Mouse (Mus musculus) intestine, embryonic 16.5 days (tissue): ENCODE results near the gene Myl12a. TPM values are rescaled to one million over a fixed set of nuclear protein-coding genes. Genes with fewer than 3 reads are reported as not detected.
"Not testable (repeated sequence)": the region's sequence is repeated elsewhere in the genome, so short reads cannot be mapped to it uniquely, and the experiment has no call there.

Experiments
- ATAC-seq: fragments of 200-750 bp; cut with Nextera tagmentation; 2 replicates; pipeline ENCODE4 v1.8.0; 2017; ENCODE audit warnings: moderate TSS enrichment, moderate library complexity
- H3K27ac ChIP-seq: fragments of 300-500 bp; sonication (generic); 2 replicates; pipeline ENCODE4 v1.5.1; 2014; ENCODE audit warnings: mild to moderate bottlenecking, low read length
- H3K27me3 ChIP-seq: fragments of 300-500 bp; sonication (generic); replicated peaks from 2 replicates; pipeline ENCODE4 v1.6.1; 2014; ENCODE audit warnings: low read length, control low read depth, mixed read lengths; ENCODE audit not compliant: control insufficient read depth, insufficient read depth
- H3K36me3 ChIP-seq: fragments of 300-500 bp; sonication (generic); 2 replicates; pipeline ENCODE4 v1.6.1; 2014; ENCODE audit warnings: low read length, control low read depth; ENCODE audit not compliant: control insufficient read depth, insufficient read depth
- H3K4me1 ChIP-seq: fragments of 300-500 bp; sonication (generic); 2 replicates; pipeline ENCODE4 v1.6.1; 2014; ENCODE audit warnings: low read length, control low read depth, mixed read lengths; ENCODE audit not compliant: control insufficient read depth, insufficient read depth
- H3K4me2 ChIP-seq: fragments of 300-500 bp; sonication (generic); 2 replicates; pipeline ENCODE4 v1.6.1; 2014; ENCODE audit warnings: low read depth, low read length, control low read depth
- H3K4me3 ChIP-seq: fragments of 300-500 bp; sonication (generic); 2 replicates; pipeline ENCODE4 v1.5.1; 2014; ENCODE audit warnings: mild to moderate bottlenecking, low read length
- H3K9ac ChIP-seq: fragments of 300-500 bp; sonication (generic); 2 replicates; pipeline ENCODE4 v1.6.1; 2014; ENCODE audit warnings: low read depth, low read length
- H3K9me3 ChIP-seq: fragments of 300-500 bp; sonication (generic); 2 replicates; pipeline ENCODE4 v1.6.1; 2016; ENCODE audit warnings: low read length, control low read depth; ENCODE audit not compliant: control insufficient read depth
- WGBS: fragments of 180-500 bp; shearing (Covaris S2); extraction: QIAGEN DNeasy Blood & Tissue Kit; methylation state at CpG from one replicate; pipeline ENCODE4 v1.1.7; 2014; 5-methylcytosine and 5-hydroxymethylcytosine counted together
- polyA plus RNA-seq: library from polyadenylated mRNA; unstranded; fragments of >200 nt; fragmentation: Nextera tagmentation; extraction: Ambion mirVana; gene quantifications from 2 replicates; pipeline ENCODE4 v1.2.1, GENCODE M21; 2015

Myl12a gene
- polyA plus RNA-seq, 1 experiment from 2014 or later, result 503 TPM

DNA sequence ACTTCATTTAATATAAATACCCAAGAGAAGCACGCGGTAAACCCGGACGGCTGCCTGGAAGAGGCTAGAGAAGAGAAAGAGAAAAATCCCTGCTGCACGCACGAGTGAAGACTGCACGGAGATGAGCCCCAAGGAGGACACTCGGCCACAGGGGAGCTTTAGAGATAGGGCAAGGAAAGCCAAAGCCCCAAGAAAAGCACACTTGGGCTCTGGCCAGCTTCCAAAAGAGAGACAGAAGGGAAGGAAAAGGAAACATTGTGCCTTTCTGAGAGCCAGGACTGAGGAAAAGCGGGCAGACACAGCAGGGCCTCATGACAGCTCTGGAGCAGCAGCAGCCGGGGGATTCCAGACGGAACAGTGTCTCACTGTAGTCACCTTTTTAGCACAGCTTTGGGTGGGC lies 31.5 kb downstream of the Myl12a start:
- H3K27ac ChIP-seq, result no peak overlapping the region
- no peaks in the 10 kb centered on the region for H3K4me1 ChIP-seq
- H3K4me3 ChIP-seq, result no peak overlapping the region
- ATAC-seq, result no peak
- no peaks in the 10 kb centered on the region for H3K27me3 ChIP-seq
- 65% methylated on average over 11 of the region's 11 CpGs for WGBS
- H3K4me2 ChIP-seq, result no peak overlapping the region
- peaks cover 6% of the 10 kb centered on the region for H3K36me3 ChIP-seq
- no peaks in the 10 kb centered on the region for H3K9me3 ChIP-seq
- H3K9ac ChIP-seq, result 0 out of 2 replicates have a peak overlapping the region, but pooled peaks have one; percentile 5

DNA sequence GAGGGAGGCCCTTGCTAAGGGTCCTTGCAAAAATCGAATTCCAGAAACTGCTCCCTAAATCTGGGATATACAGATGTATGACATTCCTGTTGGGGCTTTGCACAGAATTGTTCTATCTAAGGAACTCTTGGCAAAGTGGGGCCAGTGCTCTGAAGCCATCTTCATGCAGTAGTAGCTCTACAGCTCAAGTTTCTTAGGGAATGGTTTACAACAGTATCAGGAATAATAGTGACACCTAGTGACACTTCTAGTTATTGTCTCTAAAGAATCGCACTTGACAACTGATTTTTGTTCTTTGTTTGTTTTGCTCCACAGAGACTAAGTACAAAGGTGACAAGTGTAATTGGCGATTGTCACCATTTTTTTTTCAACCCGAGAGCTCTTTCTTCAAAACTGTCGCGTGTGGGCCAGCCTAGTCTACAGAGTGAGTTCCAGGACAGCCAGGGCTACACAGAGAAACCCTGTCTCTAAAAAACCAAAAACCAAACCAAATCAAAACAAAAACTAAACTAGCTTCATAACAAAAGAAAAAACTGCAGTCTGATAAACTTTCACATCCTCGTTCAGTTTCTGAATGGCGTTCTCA lies 34.0 kb downstream of the Myl12a start:
- Histone ChIP-seq H3K9me3 (no peaks in the 10 kb centered on the region), H3K4me1 (no peaks in the 10 kb centered on the region), H3K4me3 (no peak overlapping the region), H3K9ac (no peak overlapping the region), H3K36me3 (peaks cover 3% of the 10 kb centered on the region), H3K27me3 (no peaks in the 10 kb centered on the region), H3K27ac (no peak overlapping the region), H3K4me2 (no peak overlapping the region)
- WGBS, result 22% methylated on average over 8 of the region's 8 CpGs
- peak; percentile 57 for ATAC-seq

DNA sequence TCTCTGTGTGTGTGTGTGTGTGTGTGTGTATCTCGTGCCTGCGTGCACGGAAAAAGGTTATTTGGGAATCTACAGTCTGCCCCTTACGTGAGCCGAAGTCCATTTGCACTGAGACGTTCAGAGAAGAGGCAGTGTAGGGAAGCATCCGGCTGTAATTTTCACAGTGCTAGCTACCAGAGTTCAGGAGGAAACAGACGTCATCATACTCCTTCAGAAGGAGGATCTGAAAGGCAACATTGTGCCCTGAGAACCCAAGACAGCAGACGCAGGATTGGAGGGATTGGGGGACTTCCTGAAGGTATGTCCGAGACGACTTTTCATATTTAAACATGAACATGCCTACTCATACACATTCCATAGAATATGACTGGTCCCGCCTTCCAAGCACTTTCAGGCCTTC lies 35.0 kb downstream of the Myl12a start:
- WGBS, result 58% methylated on average over 12 of the region's 12 CpGs
- H3K9ac ChIP-seq, result no peak overlapping the region
- ATAC-seq, result no peak

DNA sequence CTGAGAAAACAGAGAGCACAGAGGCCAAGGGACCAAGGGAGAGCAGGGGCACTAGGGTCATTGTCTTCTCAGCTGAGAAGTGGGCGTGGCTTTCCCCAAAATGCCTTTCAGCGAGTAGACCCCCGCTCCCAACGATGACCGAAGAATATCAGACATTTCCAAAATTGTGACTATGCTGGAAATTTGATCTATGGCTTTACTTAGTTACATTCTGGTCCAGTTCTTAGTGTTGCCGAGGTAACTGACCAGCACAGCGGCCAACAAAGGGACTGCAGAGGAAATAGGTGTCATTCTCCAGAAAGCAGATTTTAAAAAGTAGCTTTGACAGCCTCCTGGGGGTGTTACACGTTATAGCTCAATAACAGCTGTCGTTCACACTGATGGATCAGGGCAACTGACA lies 35.5 kb downstream of the Myl12a start:
- H3K9me3 ChIP-seq, result no peaks in the 10 kb centered on the region
- no peak overlapping the region for H3K27ac ChIP-seq
- ATAC-seq, result no peak
- H3K9ac ChIP-seq, result no peak overlapping the region
- no peaks in the 10 kb centered on the region for H3K4me1 ChIP-seq
- no peaks in the 10 kb centered on the region for H3K36me3 ChIP-seq
- 41% methylated on average over 9 of the region's 9 CpGs for WGBS
- H3K27me3 ChIP-seq, result no peaks in the 10 kb centered on the region
- no peak overlapping the region for H3K4me3 ChIP-seq
- H3K4me2 ChIP-seq, result no peak overlapping the region

More for the DNA sequence above, 35.0 kb downstream of the Myl12a start:
- Histone ChIP-seq H3K4me1 (no peaks in the 10 kb centered on the region), H3K4me2 (no peak overlapping the region), H3K9me3 (no peaks in the 10 kb centered on the region), H3K27ac (no peak overlapping the region), H3K4me3 (no peak overlapping the region), H3K27me3 (no peaks in the 10 kb centered on the region), H3K36me3 (no peaks in the 10 kb centered on the region)

DNA sequence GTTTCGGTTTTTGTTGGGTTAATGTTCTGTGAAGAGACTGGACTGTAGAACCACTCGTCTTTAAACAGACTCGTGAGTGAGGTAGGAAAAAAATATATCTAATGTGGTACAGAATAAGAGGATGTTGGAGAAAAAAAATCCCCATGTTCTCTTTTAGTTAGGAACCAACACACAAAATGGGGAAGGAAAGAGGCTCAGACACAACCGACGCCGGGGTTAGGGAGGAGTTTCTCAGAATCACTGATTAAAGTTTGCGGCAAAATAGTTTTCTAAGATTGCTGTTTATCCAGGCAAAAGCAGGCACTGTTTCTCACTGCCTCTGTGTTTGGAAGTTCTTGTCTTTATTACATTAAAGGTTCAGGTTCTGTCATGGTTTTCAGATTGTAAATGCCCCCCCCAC lies 36.6 kb downstream of the Myl12a start:
- Histone ChIP-seq H3K4me3 (no peak overlapping the region), H3K9me3 (no peaks in the 10 kb centered on the region), H3K4me1 (no peaks in the 10 kb centered on the region), H3K27me3 (no peaks in the 10 kb centered on the region), H3K27ac (no peak overlapping the region), H3K9ac (no peak overlapping the region), H3K4me2 (no peak overlapping the region), H3K36me3 (no peaks in the 10 kb centered on the region)
- WGBS, result 87% methylated on average over 7 of the region's 7 CpGs
- no peak for ATAC-seq

DNA sequence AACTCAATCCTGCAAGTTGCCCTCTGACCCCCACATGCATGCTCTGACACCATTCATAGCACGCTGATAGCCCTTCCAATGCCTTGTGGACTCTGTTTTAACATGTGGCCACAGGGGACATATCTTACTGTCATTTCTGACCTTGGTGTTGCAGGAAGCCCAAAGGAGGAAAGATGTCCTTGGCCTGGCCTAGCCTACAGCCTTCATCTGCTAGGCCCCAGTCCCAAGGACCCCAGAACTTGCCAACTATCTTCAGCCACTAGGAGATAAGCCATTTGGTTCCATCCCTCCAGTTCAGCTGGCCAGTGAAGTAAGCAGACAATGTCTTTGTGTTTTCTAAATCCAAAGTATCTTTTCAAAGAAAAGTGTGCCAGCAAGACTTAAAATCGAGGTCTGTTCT lies 37.4 kb downstream of the Myl12a start:
- no peaks in the 10 kb centered on the region for H3K27me3 ChIP-seq
- no peak overlapping the region for H3K27ac ChIP-seq
- no peak overlapping the region for H3K4me3 ChIP-seq
- H3K9me3 ChIP-seq, result no peaks in the 10 kb centered on the region
- ATAC-seq, result no peak
- H3K4me1 ChIP-seq, result no peaks in the 10 kb centered on the region
- 73% methylated on average over 2 of the region's 2 CpGs for WGBS
- H3K9ac ChIP-seq, result no peak overlapping the region
- no peaks in the 10 kb centered on the region for H3K36me3 ChIP-seq
- H3K4me2 ChIP-seq, result no peak overlapping the region

DNA sequence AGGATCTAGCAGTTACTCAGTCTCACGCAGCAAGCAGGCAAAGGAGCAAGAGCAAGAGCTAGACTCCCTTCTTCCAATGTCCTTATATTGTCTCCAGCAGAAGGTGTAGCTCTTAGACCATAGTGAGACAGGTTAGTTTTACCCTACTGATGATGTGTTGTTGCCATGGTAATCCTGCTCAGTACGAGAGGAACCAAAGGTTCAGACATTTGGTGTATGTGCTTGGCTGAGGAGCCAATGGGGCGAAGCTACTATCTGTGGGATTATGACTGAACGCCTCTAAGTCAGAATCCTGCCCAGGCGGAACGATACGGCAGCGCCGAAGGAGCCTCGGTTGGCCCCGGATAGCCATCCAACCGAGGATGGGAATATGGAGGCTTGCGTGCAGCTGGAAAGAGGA lies 39.1 kb downstream of the Myl12a start:
- not testable (repeated sequence) for H3K27me3 ChIP-seq, H3K36me3 ChIP-seq, H3K27ac ChIP-seq, H3K9ac ChIP-seq, H3K9me3 ChIP-seq, H3K4me2 ChIP-seq, H3K4me1 ChIP-seq, H3K4me3 ChIP-seq
- WGBS, result 84% methylated on average over 13 of the region's 13 CpGs
- ATAC-seq, result peak; percentile 100

DNA sequence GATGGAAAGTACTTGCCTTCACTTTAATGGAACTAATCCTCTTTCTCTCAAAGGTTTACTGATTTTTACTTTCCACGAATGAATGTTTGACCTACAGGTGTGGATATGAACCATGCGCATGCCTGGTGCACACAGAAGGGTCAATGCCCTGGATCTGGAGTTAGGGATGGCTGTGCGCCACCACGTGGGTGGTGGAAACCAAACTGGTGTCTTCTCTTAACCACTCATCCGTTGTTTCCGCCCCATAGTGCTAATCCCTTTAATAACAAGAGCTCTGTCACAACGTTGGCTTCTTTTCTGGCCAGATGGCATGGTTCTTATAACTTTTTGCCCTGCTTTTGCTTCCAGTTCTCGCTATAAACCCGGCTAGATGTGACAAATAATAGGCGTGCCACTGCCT lies 51.4 kb downstream of the Myl12a start:
- 80% methylated on average over 10 of the region's 10 CpGs for WGBS
- Histone ChIP-seq H3K36me3 (no peaks in the 10 kb centered on the region), H3K27me3 (no peaks in the 10 kb centered on the region), H3K9me3 (no peaks in the 10 kb centered on the region), H3K4me3 (no peak overlapping the region), H3K9ac (no peak overlapping the region), H3K4me1 (no peaks in the 10 kb centered on the region), H3K4me2 (no peak overlapping the region), H3K27ac (no peak overlapping the region)
- no peak for ATAC-seq

DNA sequence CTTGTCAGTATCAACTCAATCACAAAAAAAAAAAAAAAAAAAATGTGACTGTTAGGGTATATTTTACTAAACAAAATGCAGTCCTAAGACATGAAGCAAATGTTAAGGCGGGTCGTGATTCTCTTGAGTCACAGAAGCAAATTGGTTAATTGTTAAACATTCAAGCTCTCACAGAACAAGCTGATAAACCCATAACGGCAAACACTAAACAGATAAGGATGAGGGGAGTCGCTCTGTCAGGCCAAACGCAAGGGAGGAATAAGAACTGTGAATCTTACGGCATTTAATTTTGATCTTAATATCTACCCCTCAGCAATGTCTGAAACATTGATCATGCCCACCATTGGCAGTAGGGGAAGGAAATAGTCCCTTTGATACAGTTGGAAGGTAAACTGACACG lies 53.5 kb downstream of the Myl12a start:
- ATAC-seq, result no peak
- Histone ChIP-seq H3K36me3 (no peaks in the 10 kb centered on the region), H3K4me3 (no peak overlapping the region), H3K9ac (no peak overlapping the region), H3K27ac (no peak overlapping the region), H3K4me1 (no peaks in the 10 kb centered on the region), H3K4me2 (no peak overlapping the region), H3K27me3 (no peaks in the 10 kb centered on the region), H3K9me3 (no peaks in the 10 kb centered on the region)
- WGBS, result 59% methylated on average over 7 of the region's 7 CpGs

DNA sequence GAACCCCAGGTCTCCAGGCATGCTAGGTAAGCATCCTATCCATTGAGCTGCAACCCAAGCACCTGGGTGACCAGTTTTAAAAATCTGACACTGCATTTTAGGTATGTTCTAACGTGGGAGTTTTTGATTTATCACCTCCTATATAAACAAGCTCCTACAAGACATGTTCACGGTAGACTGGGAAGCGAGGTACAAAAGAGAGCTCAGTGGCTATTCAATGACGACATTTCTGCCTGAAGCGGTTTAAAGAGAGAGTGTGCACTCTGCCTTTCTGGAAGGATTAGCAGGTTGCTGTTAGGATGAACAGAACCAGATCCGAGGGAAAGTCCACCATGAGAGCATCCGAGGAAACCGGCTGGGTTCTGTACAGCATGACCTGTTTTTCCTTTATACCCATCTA lies 54.0 kb downstream of the Myl12a start:
- no peaks in the 10 kb centered on the region for H3K36me3 ChIP-seq
- no peak overlapping the region for H3K27ac ChIP-seq
- no peaks in the 10 kb centered on the region for H3K9me3 ChIP-seq
- no peaks in the 10 kb centered on the region for H3K4me1 ChIP-seq
- no peaks in the 10 kb centered on the region for H3K27me3 ChIP-seq
- no peak overlapping the region for H3K4me3 ChIP-seq
- H3K9ac ChIP-seq, result no peak overlapping the region
- ATAC-seq, result no peak
- H3K4me2 ChIP-seq, result no peak overlapping the region
- WGBS, result 50% methylated on average over 8 of the region's 8 CpGs
